Mouse (Mus musculus) embryonic facial prominence, embryonic 10.5 days (tissue): ENCODE results near the gene Ugt1a1. TPM values are rescaled to one million over a fixed set of nuclear protein-coding genes. Genes with fewer than 3 reads are reported as not detected.
"Not testable (repeated sequence)": the region's sequence is repeated elsewhere in the genome, so short reads cannot be mapped to it uniquely, and the experiment has no call there.

Source experiments
- DNase-seq: peaks from one replicate; pipeline ENCODE4 v3.0.0-alpha.2; 2017; ENCODE audit warnings: low spot score
- H3K27ac ChIP-seq: fragments of 300-500 bp; sonication (generic); replicated peaks from 2 replicates; pipeline ENCODE4 v1.5.1; 2016; ENCODE audit warnings: mild to moderate bottlenecking
- H3K27me3 ChIP-seq: fragments of 300-500 bp; sonication (generic); replicated peaks from 2 replicates; pipeline ENCODE4 v1.6.1; 2016; ENCODE audit warnings: low read depth, mild to moderate bottlenecking; ENCODE audit not compliant: poor library complexity, severe bottlenecking
- H3K36me3 ChIP-seq: fragments of 300-500 bp; sonication (generic); replicated peaks from 2 replicates; pipeline ENCODE4 v1.6.1; 2016; ENCODE audit warnings: mild to moderate bottlenecking, moderate library complexity
- H3K4me1 ChIP-seq: fragments of 300-500 bp; sonication (generic); 2 replicates; pipeline ENCODE4 v1.6.1; 2016
- H3K4me3 ChIP-seq: fragments of 300-500 bp; sonication (generic); 2 replicates; pipeline ENCODE4 v1.5.1; 2016; ENCODE audit warnings: mild to moderate bottlenecking, moderate library complexity
- H3K9me3 ChIP-seq: fragments of 300-500 bp; sonication (generic); 2 replicates; pipeline ENCODE4 v1.6.1; 2016; ENCODE audit warnings: mild to moderate bottlenecking
- WGBS: fragments of 180-500 bp; shearing (Covaris S2); methylation state at CpG from one replicate; pipeline ENCODE4 v1.1.7; 2016; 5-methylcytosine and 5-hydroxymethylcytosine counted together
- polyA plus RNA-seq: library from polyadenylated mRNA; unstranded; fragments of >200 nt; fragmentation: Nextera tagmentation; extraction: Ambion mirVana; gene quantifications from 2 replicates; pipeline ENCODE4 v1.2.1, GENCODE M21; 2016

Ugt1a1 gene
- polyA plus RNA-seq: not detected in 2 replicates

- 69% methylated on average over 8 of the region's 8 CpGs for WGBS
- H3K27ac ChIP-seq: no peak within 1 kb of the TSS
- peaks cover 52% of the 10 kb centered on the region for H3K9me3 ChIP-seq
Measured at GRCm38 (mm10) chr1:88211812-88212211, at the start of gene Ugt1a1. Gene Ugt1a1 (plus strand): TSS chr1:88211959.

GRCm38 (mm10) chr1:88165711-88166110 is 46.0 kb upstream of the Ugt1a1 start, which contains the start of gene Ugt1a5:
Gene Ugt1a5 (plus strand): TSS chr1:88166012.
- no peaks in the 10 kb centered on the region for H3K27me3 ChIP-seq
- no peak within 1 kb of the TSS for H3K27ac ChIP-seq
- 79% methylated on average over 5 of the region's 5 CpGs for WGBS
- H3K9me3 ChIP-seq: no peaks in the 10 kb centered on the region
- no peaks in the 10 kb centered on the region for H3K4me1 ChIP-seq
- H3K4me3 ChIP-seq: no peak within 1 kb of the TSS
- DNase-seq: no peak
- no peaks in the 10 kb centered on the region for H3K36me3 ChIP-seq

More at GRCm38 (mm10) chr1:88211812-88212211, at the start of gene Ugt1a1:
- no peaks in the 10 kb centered on the region for H3K4me1 ChIP-seq
- H3K36me3 ChIP-seq: no peaks in the 10 kb centered on the region
- H3K4me3 ChIP-seq: no peak within 1 kb of the TSS
- peaks cover 5% of the 10 kb centered on the region for H3K27me3 ChIP-seq
- no peak for DNase-seq

- DNase-seq, H3K36me3 ChIP-seq, H3K4me1 ChIP-seq, H3K27ac ChIP-seq, H3K27me3 ChIP-seq, H3K4me3 ChIP-seq: not testable (repeated sequence)
- WGBS: 84% methylated on average over 7 of the region's 7 CpGs
- peaks cover 18% of the 10 kb centered on the region for H3K9me3 ChIP-seq
Measured at GRCm38 (mm10) chr1:88172190-88172589, 39.6 kb upstream of the Ugt1a1 start.

DNA sequence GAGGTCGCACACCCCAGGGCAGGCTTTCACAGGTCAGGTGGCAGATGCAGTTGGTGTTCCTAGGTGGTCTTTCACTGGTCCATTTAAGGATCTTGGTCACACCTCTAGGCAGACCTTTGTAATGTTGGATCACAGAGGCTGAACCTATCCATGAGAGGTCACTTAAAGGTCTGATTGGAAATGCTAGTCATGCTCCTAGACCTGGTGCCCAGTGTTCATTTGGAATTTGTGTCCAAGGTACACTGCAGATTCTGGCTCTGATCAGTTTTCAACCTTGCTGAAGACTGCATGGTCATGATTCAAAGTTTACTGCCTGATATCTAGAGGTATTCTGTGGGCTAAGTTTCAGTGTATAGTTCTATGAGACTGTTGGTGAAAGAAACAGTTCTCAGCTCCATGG is 32.1 kb upstream of the Ugt1a1 start:
- H3K4me3 ChIP-seq: no peak overlapping the region
- H3K27me3 ChIP-seq: no peaks in the 10 kb centered on the region
- WGBS: 88% methylated on average over 1 of the region's 1 CpGs
- peaks cover 24% of the 10 kb centered on the region for H3K9me3 ChIP-seq
- no peak overlapping the region for H3K27ac ChIP-seq
- H3K36me3 ChIP-seq: no peaks in the 10 kb centered on the region
- no peaks in the 10 kb centered on the region for H3K4me1 ChIP-seq
- no peak for DNase-seq

DNA sequence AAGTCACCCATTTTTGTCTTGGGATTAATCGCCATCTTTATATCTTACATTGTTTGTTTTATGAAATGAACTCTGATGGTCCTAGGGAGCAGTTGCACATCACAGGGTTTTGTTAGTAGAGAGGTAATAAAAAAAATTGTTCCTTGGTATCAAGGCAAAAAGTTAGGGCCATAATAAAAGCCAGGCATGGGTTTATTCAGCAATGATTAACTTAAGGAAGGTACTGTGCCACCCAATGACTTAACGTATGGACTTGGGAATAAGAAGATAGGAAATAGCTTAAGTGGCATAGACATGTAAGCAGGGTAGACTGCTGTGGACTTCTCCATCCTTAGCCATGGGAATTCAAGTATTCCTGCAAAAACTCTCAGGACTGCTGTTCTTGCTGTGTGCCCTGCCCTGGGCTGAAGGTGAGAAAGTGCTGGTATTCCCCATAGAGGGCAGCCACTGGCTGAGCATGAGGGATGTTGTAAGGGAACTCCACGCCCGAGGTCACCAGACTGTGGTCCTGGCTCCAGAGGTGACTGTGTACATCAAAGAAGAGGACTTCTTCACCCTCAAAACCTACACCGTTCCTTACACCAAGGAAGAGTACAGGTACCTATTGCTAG is 25.3 kb upstream of the Ugt1a1 start:
- H3K9me3 ChIP-seq: no peaks in the 10 kb centered on the region
- DNase-seq: no peak
- H3K36me3 ChIP-seq: no peaks in the 10 kb centered on the region
- H3K27ac ChIP-seq: no peak overlapping the region
- H3K4me1 ChIP-seq: no peaks in the 10 kb centered on the region
- no peaks in the 10 kb centered on the region for H3K27me3 ChIP-seq
- WGBS: 86% methylated on average over 5 of the region's 5 CpGs
- no peak overlapping the region for H3K4me3 ChIP-seq

GRCm38 (mm10) chr1:88192136-88192535 is 19.6 kb upstream of the Ugt1a1 start:
- no peaks in the 10 kb centered on the region for H3K27me3 ChIP-seq
- H3K27ac ChIP-seq: no peak overlapping the region
- H3K9me3 ChIP-seq: no peaks in the 10 kb centered on the region
- no peak overlapping the region for H3K4me3 ChIP-seq
- H3K4me1 ChIP-seq: no peaks in the 10 kb centered on the region
- H3K36me3 ChIP-seq: no peaks in the 10 kb centered on the region
- DNase-seq: no peak
- 69% methylated on average over 3 of the region's 3 CpGs for WGBS

DNA sequence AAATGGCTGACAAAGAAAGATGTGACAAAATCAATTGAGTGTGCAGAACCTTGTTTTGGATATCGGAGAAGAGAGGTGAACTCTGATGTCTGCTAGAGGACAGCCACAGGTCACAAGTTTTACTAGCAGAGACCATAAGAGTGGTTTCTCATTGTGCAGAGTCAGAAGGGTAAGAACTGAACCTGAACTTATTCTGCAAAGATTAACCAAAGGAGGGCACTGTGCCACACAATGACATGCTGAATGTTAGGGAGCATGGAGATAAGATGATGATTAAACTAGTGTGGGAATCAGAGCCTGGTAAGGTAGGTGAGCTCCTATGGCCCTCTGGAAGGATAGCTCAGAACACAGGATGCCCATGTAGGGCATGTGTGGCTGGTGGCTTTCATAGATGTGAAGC is 16.1 kb upstream of the Ugt1a1 start:
- WGBS: 94% methylated on average over 1 of the region's 1 CpGs
- Histone ChIP-seq H3K4me3 (no peak overlapping the region), H3K36me3 (no peaks in the 10 kb centered on the region), H3K9me3 (no peaks in the 10 kb centered on the region), H3K27me3 (no peaks in the 10 kb centered on the region), H3K27ac (no peak overlapping the region), H3K4me1 (no peaks in the 10 kb centered on the region)
- DNase-seq: no peak

DNA sequence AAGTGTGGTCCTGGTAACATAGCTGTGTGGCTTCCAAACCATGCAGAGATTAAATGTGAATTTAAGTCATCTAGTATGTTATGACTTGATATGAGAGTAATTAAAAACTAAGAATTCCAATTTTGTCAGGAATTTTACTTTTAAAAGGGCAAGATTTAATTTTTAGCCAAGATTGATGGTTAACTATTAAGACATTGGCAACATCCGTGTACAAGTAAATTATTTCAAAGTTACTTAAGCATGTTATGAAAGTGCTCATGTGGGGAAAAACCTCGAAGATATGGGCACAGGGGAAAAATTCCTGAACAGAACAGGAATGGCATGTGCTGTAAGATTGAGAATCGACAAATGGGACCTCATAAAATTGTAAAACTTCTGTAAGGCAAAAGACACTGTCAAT is 14.3 kb upstream of the Ugt1a1 start:
- no peak for DNase-seq
- H3K36me3 ChIP-seq: no peaks in the 10 kb centered on the region
- H3K4me3 ChIP-seq: no peak overlapping the region
- no peaks in the 10 kb centered on the region for H3K27me3 ChIP-seq
- H3K27ac ChIP-seq: no peak overlapping the region
- no peaks in the 10 kb centered on the region for H3K9me3 ChIP-seq
- 81% methylated on average over 3 of the region's 3 CpGs for WGBS
- no peaks in the 10 kb centered on the region for H3K4me1 ChIP-seq

GRCm38 (mm10) chr1:88199996-88200395 is 11.8 kb upstream of the Ugt1a1 start:
- Histone ChIP-seq H3K4me3 (no peak overlapping the region), H3K36me3 (0 out of 2 replicates have a peak, but pooled peaks cover 3% of the 10 kb centered on the region), H3K4me1 (peaks cover under 1% of the 10 kb centered on the region), H3K9me3 (peaks cover 13% of the 10 kb centered on the region; the same call in 1 of the 2 replicates), H3K27ac (no peak overlapping the region), H3K27me3 (peaks cover 6% of the 10 kb centered on the region; the same call in 1 of the 2 replicates)
- DNase-seq: no peak
- WGBS: 70% methylated on average over 2 of the region's 2 CpGs

- no peak for DNase-seq
- Histone ChIP-seq H3K4me3 (no peak within 1 kb of the TSS), H3K27ac (no peak within 1 kb of the TSS), H3K27me3 (peaks cover 7% of the 10 kb centered on the region; the same call in 1 of the 2 replicates), H3K36me3 (0 out of 2 replicates have a peak, but pooled peaks cover 3% of the 10 kb centered on the region), H3K9me3 (peaks cover 14% of the 10 kb centered on the region; the same call in 1 of the 2 replicates), H3K4me1 (peaks cover 5% of the 10 kb centered on the region)
- 83% methylated on average over 7 of the region's 7 CpGs for WGBS
Measured at GRCm38 (mm10) chr1:88200456-88200855, 11.3 kb upstream of the Ugt1a1 start, which contains the start of gene Ugt1a2. Gene Ugt1a2 (plus strand): TSS chr1:88200601.

- peaks cover 8% of the 10 kb centered on the region for H3K4me1 ChIP-seq
- peaks cover 15% of the 10 kb centered on the region for H3K27me3 ChIP-seq
- peaks cover 17% of the 10 kb centered on the region for H3K9me3 ChIP-seq
- peak within 1 kb of the TSS; percentile 67 for H3K4me3 ChIP-seq
- peak within 1 kb of the TSS; percentile 91 for H3K27ac ChIP-seq
- DNase-seq: peak; percentile 90
- WGBS: 7% methylated on average over 62 of the region's 62 CpGs
- 0 out of 2 replicates have a peak, but pooled peaks cover 3% of the 10 kb centered on the region for H3K36me3 ChIP-seq
Measured at GRCm38 (mm10) chr1:88205294-88205922, 6.4 kb upstream of the Ugt1a1 start, which contains the start of gene Dnajb3. Gene Dnajb3 (minus strand): TSS chr1:88205782.

DNA sequence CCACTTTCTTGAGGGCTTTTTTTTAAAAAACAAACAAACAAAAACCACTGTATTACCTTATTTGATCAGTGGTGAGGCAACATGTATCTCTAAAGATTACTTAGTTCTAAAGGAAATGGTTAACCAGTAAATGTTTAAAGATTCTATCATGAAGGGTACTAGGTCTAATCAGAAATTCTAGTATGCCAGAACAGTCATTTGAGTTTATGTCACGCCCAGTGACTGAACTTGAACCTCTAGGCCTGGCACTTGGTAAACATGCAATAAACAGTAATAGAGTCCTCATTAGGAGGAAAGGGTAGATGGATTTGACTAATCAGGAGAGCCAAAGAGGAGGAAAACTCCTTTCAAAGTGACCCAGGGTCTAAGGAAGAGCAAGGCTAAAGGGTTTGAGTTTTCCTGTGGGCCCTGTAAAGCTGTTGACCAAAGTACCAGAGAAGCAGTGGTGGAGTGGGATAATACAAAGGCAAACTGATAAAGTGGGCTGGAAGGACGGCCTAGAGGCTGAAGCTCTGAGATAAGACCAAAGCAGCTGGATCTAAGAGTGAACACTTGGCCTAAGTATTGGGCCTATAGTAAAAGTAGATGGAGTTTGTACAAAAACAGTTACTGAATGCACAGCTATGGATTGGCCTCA is 4.8 kb upstream of the Ugt1a1 start:
- no peak for DNase-seq
- H3K4me3 ChIP-seq: no peak overlapping the region
- H3K27ac ChIP-seq: no peak overlapping the region
- WGBS: 76% methylated on average over 2 of the region's 2 CpGs
- peaks cover 8% of the 10 kb centered on the region for H3K4me1 ChIP-seq
- H3K36me3 ChIP-seq: 0 out of 2 replicates have a peak, but pooled peaks cover 3% of the 10 kb centered on the region
- H3K27me3 ChIP-seq: peaks cover 15% of the 10 kb centered on the region
- peaks cover 24% of the 10 kb centered on the region for H3K9me3 ChIP-seq
